8 mouse cellular contexts compared by ENCODE assay signal in genomic region chr14:20082536-20083325, GRCm38 (mm10). TPM values are rescaled to one million over a fixed set of nuclear protein-coding genes. Genes with fewer than 3 reads are reported as not detected.
A peak's percentile ranks its signal among the peaks of the same experiment; 100 is the strongest.
DNase-seq lines count a peak whose midpoint lies in the region; ATAC-seq lines count a peak whose summit lies in the region.

No protein-coding gene starts in this region.

- intact Hi-C loops in gastrocnemius, postnatal 14 days (cut with DNase I; ENCODE audit: low total_unique reads), result no loop called here
- intact Hi-C loops in left cerebral cortex, postnatal 10 days (cut with DNase I), result no loop called here

- peak; percentile 95 for ATAC-seq in inflammation-experienced regulatory T-cells, adult 6 months
- peak; percentile 98 for ATAC-seq in megakaryocyte-erythroid progenitor cell, adult 5-6 weeks (replicated peaks; ENCODE audit: low FRiP score, low TSS enrichment, poor library complexity, severe bottlenecking)

- peak; percentile 96 to 99 for DNase-seq in adrenal gland, adult (ENCODE audit: inconsistent age in 2 of 2, low spot score in 1 of 2)
- DNase-seq in embryo, embryonic 10.5 days (ENCODE audit: low spot score), result peak; percentile 95
- peak; percentile 86 for DNase-seq in gastrocnemius, postnatal 14 days
- DNase-seq in left cerebral cortex, postnatal 10 days (ENCODE audit: extremely low spot score in 1 of 2, low spot score in 2 of 2), result peak; percentile 83 to 92
- DNase-seq in right cerebral cortex, postnatal 25 days, result peak; percentile 94
- peak; percentile 85 to 91 for DNase-seq in urinary bladder, postnatal 4 days (ENCODE audit: low spot score in 2 of 2)

RNA-seq across cellular contexts. Expression of gene Saysd1, which starts 55.6 kb away (rescaled TPM):
- total RNA-seq in gastrocnemius, postnatal 14 days (2021), result 1 to 10 TPM; 1.7 to 1.8 TPM
- 10 to 100 TPM; 21.3 to 40.2 (median 21.6) TPM for polyA plus RNA-seq in inflammation-experienced regulatory T-cells, adult 6 months (2017; shearing (Covaris generic))
- 1 to 10 TPM; 4.6 to 4.8 TPM for total RNA-seq in left cerebral cortex, postnatal 10 days (2021)
- 2.1 and 3.9 TPM in 2 replicates for total RNA-seq in megakaryocyte-erythroid progenitor cell, adult 5-6 weeks (2014; fragmentation: Nextera tagmentation)
- total RNA-seq in megakaryocyte-erythroid progenitor cell, adult 5-6 weeks (2017), result 1.6 and 2.1 TPM in 2 replicates

Comparison
In these comparisons a context has a peak if more than half of its experiments do, and no peak if none do; other contexts are left out.
1. Peak in every context shown above with its lines: DNase-seq and ATAC-seq.